Mouse (Mus musculus) adrenal gland, adult 8-10 months (tissue): ENCODE measurements around the gene Gm10273. TPM values are rescaled to one million over a fixed set of nuclear protein-coding genes. Genes with fewer than 3 reads are reported as not detected.
"Not testable (repeated sequence)": the region's sequence is repeated elsewhere in the genome, so short reads cannot be mapped to it uniquely, and the experiment has no call there.

Source experiments
- DNase-seq: peaks from one replicate; pipeline ENCODE4 v3.0.0; 2022
- total RNA-seq, 4 experiments: library from RNA; stranded (reverse); gene quantifications; 2 replicates each; pipeline ENCODE4 v1.2.4; 2022

The Gm10273 gene
- total RNA-seq, result 10 to 100 TPM; 23.4 to 75.5 (median 42.2) TPM

- not testable (repeated sequence) for DNase-seq
Measured at GRCm38 (mm10) chr10:59395461-59395860, at the start of gene Gm10273. Gene Gm10273, plus strand, starts transcription at chr10:59395632.

- DNase-seq, result no peak
Measured at GRCm38 (mm10) chr10:59346560-59346959, 48.9 kb upstream of the Gm10273 start.

- no peak for DNase-seq
Measured at GRCm38 (mm10) chr10:59348200-59348599, 47.2 kb upstream of the Gm10273 start.

- DNase-seq, result no peak
Measured at GRCm38 (mm10) chr10:59349536-59349935, 45.9 kb upstream of the Gm10273 start.

GRCm38 (mm10) chr10:59353065-59353464 is 42.4 kb upstream of the Gm10273 start:
- DNase-seq, result no peak

GRCm38 (mm10) chr10:59354120-59354519 is 41.3 kb upstream of the Gm10273 start:
- no peak for DNase-seq

- no peak for DNase-seq
Measured at GRCm38 (mm10) chr10:59355020-59355419, 40.4 kb upstream of the Gm10273 start.

GRCm38 (mm10) chr10:59358744-59359143 is 36.7 kb upstream of the Gm10273 start:
- DNase-seq, result no peak

GRCm38 (mm10) chr10:59363208-59363607 is 32.2 kb upstream of the Gm10273 start:
- DNase-seq, result no peak

GRCm38 (mm10) chr10:59364551-59364950 is 30.9 kb upstream of the Gm10273 start:
- no peak for DNase-seq

- no peak for DNase-seq
Measured at GRCm38 (mm10) chr10:59365804-59366589, 29.4 kb upstream of the Gm10273 start.

- DNase-seq, result no peak
Measured at GRCm38 (mm10) chr10:59366746-59367145, 28.7 kb upstream of the Gm10273 start.

GRCm38 (mm10) chr10:59367206-59367605 is 28.2 kb upstream of the Gm10273 start:
- no peak for DNase-seq

- no peak for DNase-seq
Measured at GRCm38 (mm10) chr10:59368729-59369128, 26.7 kb upstream of the Gm10273 start.

GRCm38 (mm10) chr10:59369426-59369825 is 26.0 kb upstream of the Gm10273 start:
- no peak for DNase-seq

GRCm38 (mm10) chr10:59377906-59378305 is 17.5 kb upstream of the Gm10273 start:
- no peak for DNase-seq

GRCm38 (mm10) chr10:59378728-59379127 is 16.7 kb upstream of the Gm10273 start:
- DNase-seq, result no peak

GRCm38 (mm10) chr10:59379927-59380326 is 15.5 kb upstream of the Gm10273 start:
- no peak for DNase-seq

- no peak for DNase-seq
Measured at GRCm38 (mm10) chr10:59380411-59380821, 15.0 kb upstream of the Gm10273 start.

- not testable (repeated sequence) for DNase-seq
Measured at GRCm38 (mm10) chr10:59381563-59381962, 13.9 kb upstream of the Gm10273 start.

- DNase-seq, result no peak
Measured at GRCm38 (mm10) chr10:59386951-59387350, 8.5 kb upstream of the Gm10273 start.

GRCm38 (mm10) chr10:59389652-59390051 is 5.8 kb upstream of the Gm10273 start:
- no peak for DNase-seq

GRCm38 (mm10) chr10:59391907-59392306 is 3.5 kb upstream of the Gm10273 start:
- no peak for DNase-seq
